Mouse (Mus musculus): Measurements from ENCODE around the gene Cyp4a14. TPM values are rescaled to one million over a fixed set of nuclear protein-coding genes. Genes with fewer than 3 reads are reported as not detected.
"Not testable (repeated sequence)": the region's sequence is repeated elsewhere in the genome, so short reads cannot be mapped to it uniquely, and the experiment has no call there.

Cyp4a14 gene
- not detected for polyA plus RNA-seq (2017; shearing (Covaris generic))

- ATAC-seq, result no peak
Measured at GRCm38 (mm10) chr4:115496001-115496400, at the start of gene Cyp4a14. Gene Cyp4a14, minus strand, starts transcription at chr4:115496142.

DNA sequence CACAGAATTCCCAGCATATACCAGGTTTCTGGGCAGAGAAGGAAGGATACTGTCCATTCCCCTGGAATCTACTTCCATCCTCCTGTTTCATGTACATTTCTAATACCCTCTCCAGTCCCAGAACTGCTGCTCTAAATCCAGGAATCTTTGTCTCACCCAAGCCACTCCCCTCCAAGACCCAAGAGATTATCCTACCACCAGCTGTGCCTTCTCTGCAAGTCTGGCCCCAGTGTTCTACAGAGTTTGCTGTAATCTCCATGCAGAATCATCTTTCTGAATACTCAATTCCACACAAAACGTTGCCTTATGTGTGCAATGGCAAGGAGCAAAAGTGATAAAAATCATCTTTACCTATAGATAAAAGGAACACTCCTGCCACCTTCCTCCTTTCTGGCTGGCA lies 49.2 kb upstream of the Cyp4a14 start:
- ATAC-seq, result no peak

DNA sequence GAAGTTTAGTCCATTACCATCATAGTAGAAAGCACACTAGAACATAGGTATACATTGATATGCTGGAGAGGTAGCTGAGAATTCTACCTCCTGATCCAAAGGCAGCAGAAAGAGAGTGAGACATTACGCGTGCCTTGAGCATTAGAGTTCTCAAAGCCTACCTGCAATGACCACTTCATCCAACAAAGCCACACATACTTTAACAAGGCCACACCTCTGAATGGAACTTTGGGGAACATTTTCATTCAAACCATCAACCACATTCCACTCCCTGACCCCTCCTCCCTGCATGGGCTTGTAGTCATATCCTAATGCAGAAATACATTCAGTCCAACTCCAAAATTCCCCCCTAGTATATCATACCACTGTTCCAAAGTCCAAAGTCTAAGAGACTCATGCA lies 25.8 kb upstream of the Cyp4a14 start:
- no peak for ATAC-seq

DNA sequence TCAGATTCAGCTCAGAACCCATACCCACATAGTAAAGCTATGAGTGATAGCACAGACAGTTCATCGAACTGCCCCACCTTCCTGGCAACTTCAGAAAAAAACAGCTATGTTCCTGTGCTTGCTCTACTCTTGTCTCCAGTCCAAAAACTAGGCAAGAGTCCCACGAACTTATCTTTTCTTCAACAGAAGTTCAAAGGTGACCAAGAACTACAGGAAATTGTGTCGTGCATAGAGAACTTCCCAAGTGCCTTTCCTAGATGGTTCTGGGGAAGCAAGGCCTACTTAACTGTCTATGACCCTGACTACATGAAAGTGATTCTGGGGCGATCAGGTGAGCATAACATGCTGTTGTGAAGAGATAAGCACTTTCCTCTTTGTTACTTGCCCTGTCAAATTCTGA lies 23.5 kb upstream of the Cyp4a14 start:
- no peak for ATAC-seq

- ATAC-seq, result not testable (repeated sequence)
Measured at GRCm38 (mm10) chr4:115518000-115518399, 22.1 kb upstream of the Cyp4a14 start, which contains the start of gene Cyp4a10. Gene Cyp4a10, plus strand, starts transcription at chr4:115518264.

DNA sequence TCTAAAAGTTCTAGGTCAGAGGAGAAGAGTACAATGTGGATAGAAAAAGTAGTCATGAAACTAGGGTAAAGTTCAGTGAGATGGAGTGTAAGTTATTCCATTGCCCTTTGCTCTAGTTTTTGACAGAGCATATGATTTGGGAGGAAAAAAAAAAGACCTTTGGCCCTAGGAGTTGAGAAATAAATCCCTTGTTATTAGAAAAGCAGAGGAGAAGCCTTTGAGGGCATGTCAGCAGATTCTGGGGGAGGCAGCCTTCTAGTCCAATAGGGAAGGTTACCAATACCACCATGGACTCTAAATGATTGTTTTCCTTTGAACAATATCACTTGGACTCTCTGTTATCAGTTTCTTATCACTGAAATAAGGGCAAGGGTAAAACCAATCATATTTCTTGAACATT lies 18.0 kb upstream of the Cyp4a14 start:
- not testable (repeated sequence) for ATAC-seq

GRCm38 (mm10) chr4:115497466-115497865 lies 1.5 kb upstream of the Cyp4a14 start:
- no peak for ATAC-seq

DNA sequence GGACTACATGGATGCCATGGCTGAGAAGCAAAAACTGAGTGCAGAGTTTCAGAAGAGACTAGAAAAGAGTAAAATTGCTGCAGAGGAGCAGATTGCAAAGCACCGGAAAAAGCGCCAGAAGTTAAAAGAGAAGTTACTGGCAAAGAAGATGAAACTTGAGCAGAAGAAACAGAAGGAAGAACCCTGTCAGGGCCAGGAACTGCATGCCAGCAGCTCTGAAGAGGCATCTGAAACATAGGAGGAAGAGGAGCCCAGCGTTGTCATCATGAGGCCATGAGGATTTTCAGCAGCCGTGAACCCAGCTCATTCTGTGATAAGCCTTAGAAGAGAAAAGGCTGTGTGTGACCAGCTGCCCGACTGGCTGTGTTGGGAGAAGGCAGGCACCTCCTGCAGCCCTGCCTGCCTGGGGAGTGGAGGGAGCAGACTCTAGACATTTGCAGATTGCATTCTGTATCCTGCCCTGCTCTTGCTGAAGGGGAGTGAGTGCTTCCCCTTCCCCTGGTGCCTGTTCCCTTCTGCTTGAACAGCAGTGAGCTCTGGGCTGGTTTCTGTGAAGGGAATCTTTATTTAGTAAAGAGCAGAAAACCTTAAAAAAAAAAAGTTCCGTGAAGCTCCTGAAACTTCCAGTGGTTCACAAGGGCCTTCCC lies 14.8 kb downstream of the Cyp4a14 start:
- no peak for ATAC-seq

GRCm38 (mm10) chr4:115476051-115476450 lies 19.9 kb downstream of the Cyp4a14 start:
- ATAC-seq, result not testable (repeated sequence)

DNA sequence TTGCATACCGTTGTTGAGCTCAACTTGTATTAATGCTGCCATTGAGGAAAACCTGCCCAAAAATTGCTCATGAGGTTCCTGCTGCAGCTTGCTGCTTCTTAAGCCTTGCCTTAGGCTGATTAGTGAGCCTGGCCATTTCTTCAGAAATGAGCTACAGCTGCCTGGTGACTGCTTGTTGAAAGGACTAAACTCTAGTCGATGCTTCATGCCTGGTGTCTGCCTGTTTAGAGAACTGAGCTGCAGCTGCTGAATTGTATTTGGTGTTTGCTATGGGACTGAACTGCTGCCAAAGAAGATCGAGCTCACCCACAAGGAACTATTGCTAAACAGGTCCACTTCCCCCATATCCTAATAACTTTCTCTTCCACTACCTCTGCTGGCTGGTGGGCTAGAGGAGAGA lies 22.4 kb downstream of the Cyp4a14 start:
- ATAC-seq, result not testable (repeated sequence)

DNA sequence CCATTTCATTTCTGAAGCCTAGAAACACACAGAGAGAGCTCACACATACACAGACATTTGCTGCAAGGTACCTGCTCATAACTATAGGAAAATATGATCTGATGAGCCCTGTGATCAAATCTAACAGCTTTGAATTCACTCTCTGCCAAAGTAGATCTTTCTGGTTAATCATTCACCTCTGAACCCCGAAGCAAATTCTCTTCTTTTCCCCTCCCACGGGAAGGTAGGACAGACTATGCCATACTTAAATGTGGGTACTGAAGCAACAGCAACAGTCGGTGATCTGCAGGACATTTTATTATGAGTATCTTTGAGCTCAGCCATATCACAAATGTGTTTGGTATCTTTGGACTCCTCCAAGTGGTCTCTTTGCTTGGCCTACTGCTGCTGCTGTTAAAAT lies 43.6 kb downstream of the Cyp4a14 start, which contains the start of gene Cyp4a30b:
TSS of gene Cyp4a30b (plus strand) at position 301 of the 400 bp plus-strand sequence.
- no peak for ATAC-seq

GRCm38 (mm10) chr4:115450577-115451137 lies 45.3 kb downstream of the Cyp4a14 start:
- no peak for ATAC-seq

Other genes starting within 250 kb of the Cyp4a14 start
- not detected for gene Cyp4a12a, start 197.1 kb downstream of the Cyp4a14 start, polyA plus RNA-seq (2017; shearing (Covaris generic))
- not detected for gene Cyp4a12b, start 84.5 kb downstream of the Cyp4a14 start, polyA plus RNA-seq (2017; shearing (Covaris generic))
- gene Cyp4a30b, start 43.5 kb downstream of the Cyp4a14 start, polyA plus RNA-seq (2017; shearing (Covaris generic)), result not detected
- not detected for gene Cyp4a10, start 22.1 kb upstream of the Cyp4a14 start, polyA plus RNA-seq (2017; shearing (Covaris generic))
- gene Cyp4a31, start 67.5 kb upstream of the Cyp4a14 start, polyA plus RNA-seq (2017; shearing (Covaris generic)), result not detected
- gene Cyp4a32, start 104.8 kb upstream of the Cyp4a14 start, polyA plus RNA-seq (2017; shearing (Covaris generic)), result not detected
- gene Cyp4b1, start 151.6 kb upstream of the Cyp4a14 start, polyA plus RNA-seq (2017; shearing (Covaris generic)), result not detected
- 10 to 100 TPM; 41.0 to 50.5 (median 41.1) TPM for gene Efcab14, start 241.6 kb upstream of the Cyp4a14 start, polyA plus RNA-seq (2017; shearing (Covaris generic))